Mouse (Mus musculus) MEL (cell line): ENCODE measurements around the gene Cldn12.

ENCODE experiments used
- CTCF ChIP-seq, 3 experiments: IDR thresholded peaks in 2 of 3; conservative IDR thresholded peaks in 1 of 3; 2 replicates each; pipeline ENCODE4 v1.5.1; 2011 to 2012; ENCODE audit warnings: low read length in 3 of 3, low read depth in 2 of 3, mild to moderate bottlenecking in 2 of 3, improper control_type of control experiment in 1 of 3, inconsistent platforms in 1 of 3, mixed read lengths in 1 of 3, moderate library complexity in 1 of 3; ENCODE audit not compliant: control insufficient read depth in 1 of 3, insufficient read depth in 1 of 3, poor library complexity in 1 of 3, severe bottlenecking in 1 of 3
- ELF1 ChIP-seq: IDR thresholded peaks from 2 replicates; pipeline ENCODE4 v1.6.1; 2014; ENCODE audit warnings: low read depth, mild to moderate bottlenecking, inconsistent platforms, low read length, improper control_type of control experiment, moderate library complexity
- GATA1 ChIP-seq: IDR thresholded peaks from 2 replicates; pipeline ENCODE4 v1.6.1; 2011; ENCODE audit warnings: low read depth, low read length, improper control_type of control experiment
- HCFC1 ChIP-seq: IDR thresholded peaks from 2 replicates; pipeline ENCODE4 v1.6.1; 2012; ENCODE audit warnings: low read depth, mild to moderate bottlenecking, inconsistent platforms, low read length, improper control_type of control experiment, moderate library complexity
- MAX ChIP-seq: IDR thresholded peaks from 2 replicates; pipeline ENCODE4 v1.6.1; 2011; ENCODE audit warnings: low read length, improper control_type of control experiment
- POLR2A ChIP-seq, 2 experiments: IDR thresholded peaks; 2 replicates each; pipeline ENCODE4 v1.6.1; 2011 to 2012; ENCODE audit warnings: low read length in 2 of 2, mild to moderate bottlenecking in 2 of 2, control low read depth in 1 of 2, improper control_type of control experiment in 1 of 2, low read depth in 1 of 2, moderate library complexity in 1 of 2; ENCODE audit not compliant: control insufficient read depth in 1 of 2, insufficient read depth in 1 of 2, poor library complexity in 1 of 2
- RAD21 ChIP-seq: IDR thresholded peaks from 2 replicates; pipeline ENCODE4 v1.6.1; 2011; ENCODE audit warnings: mild to moderate bottlenecking, low read depth, low read length, improper control_type of control experiment
- TAL1 ChIP-seq: IDR thresholded peaks from 2 replicates; pipeline ENCODE4 v1.6.1; 2012; ENCODE audit warnings: mild to moderate bottlenecking, inconsistent platforms, low read length, moderate library complexity, mixed read lengths
- USF1 ChIP-seq: IDR thresholded peaks from 2 replicates; pipeline ENCODE4 v1.6.1; 2014; ENCODE audit warnings: low read depth, mild to moderate bottlenecking, inconsistent platforms, low read length, improper control_type of control experiment, moderate library complexity
- USF2 ChIP-seq, 2 experiments: IDR thresholded peaks; 2 replicates each; pipeline ENCODE4 v1.6.1; 2011 to 2012; ENCODE audit warnings: improper control_type of control experiment in 2 of 2, low read length in 2 of 2, borderline replicate concordance in 1 of 2, inconsistent platforms in 1 of 2, low read depth in 1 of 2, mild to moderate bottlenecking in 1 of 2; ENCODE audit not compliant: insufficient read depth in 1 of 2

DNA sequence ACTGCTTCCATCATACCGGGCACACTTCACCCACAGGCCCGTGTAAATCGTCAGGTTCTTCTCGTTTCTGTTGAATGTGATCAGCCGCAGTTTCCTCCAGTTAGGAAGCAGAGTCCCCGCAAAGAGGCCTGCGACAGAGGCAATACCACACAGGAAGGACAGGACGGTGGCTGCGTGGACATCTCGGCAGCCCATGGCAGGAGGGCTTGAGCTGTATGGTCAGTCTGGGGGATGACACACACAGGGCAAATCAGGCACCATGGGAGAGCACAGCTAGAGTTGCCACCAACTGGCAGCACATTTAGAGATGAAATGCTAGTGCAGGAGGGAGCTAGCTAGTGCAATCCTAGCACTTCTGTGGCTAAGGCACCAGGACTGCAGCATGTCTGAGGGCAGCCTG is 6.5 kb downstream of the Cldn12 start:
- TF ChIP-seq USF2 (IDR thresholded peaks at IDR 0.05; ENCODE audit: borderline replicate concordance in 1 of 2, insufficient read depth in 1 of 2, low read depth in 1 of 2, low read length in 2 of 2): no peak
- TF ChIP-seq CTCF (IDR thresholded peaks at IDR 0.05 in 2 of 3, conservative IDR thresholded peaks at IDR 0.05 in 1 of 3; ENCODE audit: control insufficient read depth in 1 of 3, insufficient read depth in 1 of 3, low read depth in 2 of 3, low read length in 3 of 3, poor library complexity in 1 of 3, severe bottlenecking in 1 of 3): no peak
- no peak for TF ChIP-seq TAL1
- no peak for TF ChIP-seq POLR2A (IDR thresholded peaks at IDR 0.05; ENCODE audit: control insufficient read depth in 1 of 2, insufficient read depth in 1 of 2, low read depth in 1 of 2, low read length in 2 of 2, poor library complexity in 1 of 2)
- TF ChIP-seq ELF1: no peak
- no peak for TF ChIP-seq RAD21
- no peak for TF ChIP-seq MAX
- TF ChIP-seq USF1: no peak
- TF ChIP-seq GATA1: no peak
- no peak for TF ChIP-seq HCFC1
